9 mouse cellular contexts compared by ENCODE assay signal in genomic region chr8:106687479-106687878, GRCm38 (mm10). TPM values are rescaled to one million over a fixed set of nuclear protein-coding genes. Genes with fewer than 3 reads are reported as not detected.
DNase-seq lines count a peak whose midpoint lies in the region; ATAC-seq and TF ChIP-seq lines count a peak whose summit lies in the region.
"Had no signal": no experiment of that assay in that cellular context is flagged by ENCODE, and none has a peak within 500 bp of the region (broad histone marks: within the 10 kb centered on the region; RNA-seq: fewer than 3 reads in every experiment).

No protein-coding gene starts in this region.

- H3K4me3 ChIP-seq in heart, adult 2 months: no peak overlapping the region
- no peak overlapping the region for H3K4me3 ChIP-seq in spleen, adult 2 months (ENCODE audit: extremely low read depth, insufficient read depth, insufficient read length)
- no peak overlapping the region for H3K4me3 ChIP-seq in neural tube, embryonic 14.5 days (ENCODE audit: low read depth, low read length)
- no peak overlapping the region for H3K4me3 ChIP-seq in kidney, embryonic 16.5 days (ENCODE audit: low read length)
- H3K4me3 ChIP-seq: limb, embryonic 15.5 days had no signal

- intact Hi-C loops in heart, adult 2 months (cut with DNase I): no loop called here

- 0% methylated on average over 4 of the region's 4 CpGs for WGBS in heart, adult 2 months
- 1% methylated on average over 4 of the region's 4 CpGs for WGBS in spleen, adult 2 months
- 1% methylated on average over 4 of the region's 4 CpGs for WGBS in neural tube, embryonic 14.5 days
- 2% methylated on average over 4 of the region's 4 CpGs for WGBS in kidney, embryonic 16.5 days

- TF ChIP-seq POLR2A in heart, adult 2 months (IDR thresholded peaks at IDR 0.05; ENCODE audit: insufficient read depth, low read depth, low read length): no peak
- no peak for TF ChIP-seq POLR2A in spleen, adult 2 months (IDR thresholded peaks at IDR 0.05; ENCODE audit: low read depth, low read length)

- no peaks in the 10 kb centered on the region for H3K9me3 ChIP-seq in neural tube, embryonic 14.5 days (ENCODE audit: control insufficient read depth, low read length)
- H3K9me3 ChIP-seq in kidney, embryonic 16.5 days (ENCODE audit: low read length): no peaks in the 10 kb centered on the region
- H3K9me3 ChIP-seq: limb, embryonic 15.5 days had no signal

- no peak for DNase-seq in heart, adult 2 months
- no peak for DNase-seq in heart, adult 11 months
- DNase-seq in spleen, adult 2 months (ENCODE audit: low read depth in 1 of 2, low spot score in 2 of 2): peak in 1 of 2 experiments; percentile 42
- no peak for DNase-seq in spleen, postnatal 36 days (ENCODE audit: low spot score in 2 of 2)
- DNase-seq in adrenal gland, postnatal 25 days: no peak

- H3K4me2 ChIP-seq in neural tube, embryonic 14.5 days (ENCODE audit: low read depth, low read length): no peak overlapping the region
- no peak overlapping the region for H3K4me2 ChIP-seq in kidney, embryonic 16.5 days (replicated peaks; ENCODE audit: low read depth, low read length)
- H3K4me2 ChIP-seq: limb, embryonic 15.5 days had no signal

- no peaks in the 10 kb centered on the region for H3K36me3 ChIP-seq in heart, adult 2 months (ENCODE audit: control insufficient read depth, insufficient read depth, low read length)
- 0 out of 2 replicates have a peak, but pooled peaks cover 1% of the 10 kb centered on the region for H3K36me3 ChIP-seq in spleen, adult 2 months (ENCODE audit: control insufficient read depth, insufficient read depth, low read length)
- no peaks in the 10 kb centered on the region for H3K36me3 ChIP-seq in neural tube, embryonic 14.5 days (ENCODE audit: control insufficient read depth, insufficient read depth, low read length)
- H3K36me3 ChIP-seq in kidney, embryonic 16.5 days (ENCODE audit: insufficient read depth, low read length): peaks cover 7% of the 10 kb centered on the region
- H3K36me3 ChIP-seq: limb, embryonic 15.5 days had no signal

- H3K27me3 ChIP-seq in heart, adult 2 months (ENCODE audit: control insufficient read depth, insufficient read depth, low read length): no peaks in the 10 kb centered on the region
- no peaks in the 10 kb centered on the region for H3K27me3 ChIP-seq in spleen, adult 2 months (ENCODE audit: control insufficient read depth, insufficient read depth, low read length)
- H3K27me3 ChIP-seq in neural tube, embryonic 14.5 days (ENCODE audit: control insufficient read depth, insufficient read depth, low read length): no peaks in the 10 kb centered on the region
- no peaks in the 10 kb centered on the region for H3K27me3 ChIP-seq in kidney, embryonic 16.5 days (ENCODE audit: insufficient read depth, low read length)
- H3K27me3 ChIP-seq: limb, embryonic 15.5 days had no signal

- no peaks in the 10 kb centered on the region; the same call in 1 of the 2 replicates for H3K79me2 ChIP-seq in heart, adult 2 months (replicated peaks; ENCODE audit: control insufficient read depth, insufficient read depth, low read length)

- no peak overlapping the region for H3K27ac ChIP-seq in heart, adult 2 months
- H3K27ac ChIP-seq in spleen, adult 2 months (ENCODE audit: insufficient read depth, low read length): no peak overlapping the region
- no peak overlapping the region for H3K27ac ChIP-seq in neural tube, embryonic 14.5 days (ENCODE audit: low read depth, low read length)
- H3K27ac ChIP-seq in kidney, embryonic 16.5 days (ENCODE audit: low read length): no peak overlapping the region
- H3K27ac ChIP-seq: limb, embryonic 15.5 days had no signal

- TF ChIP-seq EP300 in heart, adult 2 months (IDR thresholded peaks at IDR 0.05; ENCODE audit: insufficient read depth, low read depth, low read length): no peak

- peak; percentile 58 for ATAC-seq in common myeloid progenitor, adult 5-6 weeks (replicated peaks; ENCODE audit: low read depth, poor library complexity, severe bottlenecking)
- ATAC-seq in neural tube, embryonic 14.5 days (ENCODE audit: low read depth): peak; percentile 47; the same call in 1 of the 2 replicates
- ATAC-seq in kidney, embryonic 16.5 days (ENCODE audit: low FRiP score, low TSS enrichment): no peak

- no peaks in the 10 kb centered on the region for H3K4me1 ChIP-seq in heart, adult 2 months (ENCODE audit: control insufficient read depth, insufficient read depth, low read length)
- peaks cover 3% of the 10 kb centered on the region; the same call in 1 of the 2 replicates for H3K4me1 ChIP-seq in spleen, adult 2 months (ENCODE audit: control insufficient read depth, insufficient read depth, insufficient read length)
- H3K4me1 ChIP-seq in neural tube, embryonic 14.5 days (ENCODE audit: control insufficient read depth, insufficient read depth, low read length): no peaks in the 10 kb centered on the region
- H3K4me1 ChIP-seq in kidney, embryonic 16.5 days (ENCODE audit: insufficient read depth, low read length): peaks cover 13% of the 10 kb centered on the region; the same call in 1 of the 2 replicates

- H3K9ac ChIP-seq in heart, adult 2 months (ENCODE audit: low read depth, low read length): no peak overlapping the region
- H3K9ac ChIP-seq in neural tube, embryonic 14.5 days (replicated peaks; ENCODE audit: low read depth, low read length): no peak overlapping the region
- no peak overlapping the region for H3K9ac ChIP-seq in kidney, embryonic 16.5 days (replicated peaks; ENCODE audit: low read length)
- H3K9ac ChIP-seq: limb, embryonic 15.5 days had no signal

- TF ChIP-seq CTCF in heart, adult 2 months (IDR thresholded peaks at IDR 0.05): peak; percentile 72
- TF ChIP-seq CTCF in spleen, adult 2 months (IDR thresholded peaks at IDR 0.05; ENCODE audit: extremely low read depth, insufficient read depth, insufficient read length, insufficient replicate concordance): peak; percentile 42; the same call in 1 of the 2 replicates

RNA-seq across cellular contexts. Expression of gene Tango6, which starts 4.6 kb away (rescaled TPM):
- total RNA-seq in heart, adult 2 months (2021): 10 to 100 TPM; 10.2 to 10.5 TPM
- 5.2 and 7.7 TPM in 2 replicates for polyA plus RNA-seq in heart, adult 2 months (2012; rRNA removed)
- 3.6 and 3.7 TPM in 2 replicates for polyA plus RNA-seq in spleen, adult 2 months (2012; rRNA removed)
- 7.9 and 9.2 TPM in 2 replicates for total RNA-seq in common myeloid progenitor, adult 5-6 weeks (2017)
- polyA plus RNA-seq in neural tube, embryonic 14.5 days (2014; fragmentation: Nextera tagmentation; extraction: Ambion mirVana): 5.8 and 6.0 TPM in 2 replicates
- 13.3 and 14.7 TPM in 2 replicates for polyA plus RNA-seq in kidney, embryonic 16.5 days (2015; fragmentation: Nextera tagmentation; extraction: Ambion mirVana)
- 10.8 and 13.7 TPM in 2 replicates for total RNA-seq in adrenal gland, postnatal 25 days (2021)
